30 mouse cellular contexts compared by ENCODE assay signal in the genomic region with DNA sequence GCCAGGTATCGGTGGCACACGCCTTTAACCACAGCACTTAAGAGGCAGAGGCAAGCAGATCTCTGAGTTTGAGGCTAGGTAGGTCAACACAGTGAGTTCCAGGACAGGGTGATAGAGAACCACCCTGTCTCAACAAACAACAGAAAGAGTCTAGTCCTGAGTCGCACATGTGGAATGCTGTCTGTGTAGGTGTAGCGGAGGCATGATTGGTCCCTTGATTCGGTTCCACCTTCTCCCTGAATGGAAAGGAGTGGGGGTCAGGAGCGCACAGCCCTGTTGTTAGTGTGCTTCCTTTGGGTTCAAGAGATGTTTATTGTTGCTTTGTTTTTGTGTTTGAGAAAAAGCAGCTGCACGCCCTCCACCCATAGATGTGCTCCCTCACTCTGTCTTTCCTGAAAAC. TPM values are rescaled to one million over a fixed set of nuclear protein-coding genes. Genes with fewer than 3 reads are reported as not detected.
"Had no signal": no experiment of that assay in that cellular context is flagged by ENCODE, and none has a peak within 500 bp of the region (broad histone marks: within the 10 kb centered on the region; RNA-seq: fewer than 3 reads in every experiment).

No protein-coding gene starts in this region.

- ATAC-seq: forebrain, embryonic 13.5 days; forebrain, embryonic 14.5 days; forebrain, embryonic 15.5 days; forebrain, embryonic 16.5 days had no signal

- H3K4me3 ChIP-seq: embryonic facial prominence, embryonic 10.5 days; embryonic facial prominence, embryonic 12.5 days; embryonic facial prominence, embryonic 13.5 days; embryonic facial prominence, embryonic 15.5 days; erythroblast, embryonic 14.5 days; forebrain, embryonic 10.5 days; forebrain, embryonic 12.5 days; forebrain, embryonic 13.5 days; forebrain, embryonic 15.5 days; gastrocnemius, adult 2 months; heart, adult 2 months had no signal

- H3K9ac ChIP-seq: embryonic facial prominence, embryonic 12.5 days; embryonic facial prominence, embryonic 13.5 days; embryonic facial prominence, embryonic 15.5 days; forebrain, embryonic 12.5 days; forebrain, embryonic 13.5 days; forebrain, embryonic 15.5 days had no signal

- H3K9me3 ChIP-seq: embryonic facial prominence, embryonic 10.5 days; embryonic facial prominence, embryonic 12.5 days; embryonic facial prominence, embryonic 13.5 days; embryonic facial prominence, embryonic 15.5 days; forebrain, embryonic 10.5 days; forebrain, embryonic 12.5 days; forebrain, embryonic 13.5 days; forebrain, embryonic 15.5 days had no signal

- H3K4me1 ChIP-seq: embryonic facial prominence, embryonic 10.5 days; embryonic facial prominence, embryonic 12.5 days; embryonic facial prominence, embryonic 13.5 days; embryonic facial prominence, embryonic 15.5 days; forebrain, embryonic 10.5 days; forebrain, embryonic 12.5 days; forebrain, embryonic 15.5 days had no signal

- H3K4me2 ChIP-seq: embryonic facial prominence, embryonic 12.5 days; embryonic facial prominence, embryonic 13.5 days; embryonic facial prominence, embryonic 15.5 days; forebrain, embryonic 12.5 days; forebrain, embryonic 13.5 days; forebrain, embryonic 15.5 days; heart, embryonic 11.5 days had no signal

- H3K27ac ChIP-seq: embryonic facial prominence, embryonic 10.5 days; embryonic facial prominence, embryonic 12.5 days; embryonic facial prominence, embryonic 13.5 days; embryonic facial prominence, embryonic 15.5 days; forebrain, embryonic 10.5 days; forebrain, embryonic 12.5 days; forebrain, embryonic 13.5 days; forebrain, embryonic 15.5 days; gastrocnemius, adult 2 months; heart, adult 2 months had no signal

- H3K27me3 ChIP-seq: embryonic facial prominence, embryonic 12.5 days; embryonic facial prominence, embryonic 13.5 days; embryonic facial prominence, embryonic 15.5 days; forebrain, embryonic 12.5 days; forebrain, embryonic 13.5 days; forebrain, embryonic 15.5 days had no signal

- DNase-seq: cerebellum, adult 8-10 months; cerebellum, adult 9-10 months; cerebellum, adult 9-11 months; cerebellum, postnatal 10 days; cerebellum, postnatal 14 days; cerebellum, postnatal 25 days; cerebellum, postnatal 36 days; embryo, embryonic 11 days; gastrocnemius, adult 2 months; gastrocnemius, postnatal 10 days; gastrocnemius, postnatal 14 days; gastrocnemius, postnatal 25 days; gastrocnemius, postnatal 36 days; heart, adult 18-20 months; heart, adult 2 months had no signal

RNA-seq across cellular contexts. Expression of a gene that starts 59.4 kb away (rescaled TPM):
- total RNA-seq: gastrocnemius, adult 2 months; gastrocnemius, adult 8-10 months; heart, adult 18-20 months; heart, adult 2 months; heart, adult 8-10 months had no signal
- polyA plus RNA-seq: embryonic facial prominence, embryonic 13.5 days; embryonic facial prominence, embryonic 14.5 days; forebrain, embryonic 10.5 days; forebrain, embryonic 13.5 days had no signal
